Mouse (Mus musculus): ENCODE measurements around the gene Retsat.

Gene Retsat

GRCm38 (mm10) chr6:72590111-72590510 is 8.2 kb upstream of the Retsat start:
- no peak for DNase-seq

- no peak for DNase-seq
Observed at GRCm38 (mm10) chr6:72593011-72593803, 5.1 kb upstream of the Retsat start.

DNA sequence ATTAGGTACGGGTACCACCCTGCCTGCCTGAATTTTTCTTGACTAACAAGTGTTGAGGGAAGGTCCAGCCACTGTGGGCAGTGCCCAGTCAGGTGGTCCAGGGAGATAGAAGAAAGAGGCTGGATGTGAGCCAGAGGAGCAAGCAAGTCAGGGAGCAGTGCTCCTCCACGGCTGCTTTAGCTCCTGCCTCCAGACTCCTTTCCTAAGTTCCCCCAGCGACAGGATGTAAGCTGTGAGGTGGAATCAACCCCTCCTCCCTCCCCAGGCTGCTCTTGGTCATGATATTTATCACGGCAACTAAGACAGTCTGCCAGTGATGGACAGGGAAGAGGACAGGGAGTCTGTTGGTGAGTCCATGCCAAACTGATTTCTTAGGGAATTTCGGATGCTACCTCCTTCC is 4.4 kb upstream of the Retsat start:
- no peak for DNase-seq

GRCm38 (mm10) chr6:72597083-72597874 is 996 bp upstream of the Retsat start:
- DNase-seq = no peak

GRCm38 (mm10) chr6:72598791-72599557 is 699 bp downstream of the Retsat start:
- peak in 1 of 2 experiments; percentile 28 for DNase-seq

- no peak for DNase-seq
Observed at GRCm38 (mm10) chr6:72600216-72600615, 1.9 kb downstream of the Retsat start.

DNA sequence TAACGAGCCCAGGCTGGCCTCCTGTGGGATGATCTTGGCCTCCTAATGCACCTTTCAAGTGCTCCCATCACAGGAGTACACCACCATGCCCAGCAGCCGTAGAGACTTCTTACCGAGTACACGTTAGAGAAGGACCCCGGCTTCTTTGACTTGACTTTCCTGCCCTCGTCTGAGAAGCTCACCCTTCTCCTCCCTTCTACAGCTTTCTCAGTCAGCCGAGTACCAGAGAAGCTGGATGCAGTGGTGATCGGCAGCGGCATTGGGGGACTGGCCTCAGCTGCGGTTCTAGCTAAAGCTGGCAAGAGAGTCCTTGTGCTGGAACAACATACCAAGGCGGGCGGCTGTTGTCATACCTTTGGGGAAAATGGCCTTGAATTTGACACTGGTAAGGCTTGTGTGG is 2.5 kb downstream of the Retsat start:
- DNase-seq = no peak

DNA sequence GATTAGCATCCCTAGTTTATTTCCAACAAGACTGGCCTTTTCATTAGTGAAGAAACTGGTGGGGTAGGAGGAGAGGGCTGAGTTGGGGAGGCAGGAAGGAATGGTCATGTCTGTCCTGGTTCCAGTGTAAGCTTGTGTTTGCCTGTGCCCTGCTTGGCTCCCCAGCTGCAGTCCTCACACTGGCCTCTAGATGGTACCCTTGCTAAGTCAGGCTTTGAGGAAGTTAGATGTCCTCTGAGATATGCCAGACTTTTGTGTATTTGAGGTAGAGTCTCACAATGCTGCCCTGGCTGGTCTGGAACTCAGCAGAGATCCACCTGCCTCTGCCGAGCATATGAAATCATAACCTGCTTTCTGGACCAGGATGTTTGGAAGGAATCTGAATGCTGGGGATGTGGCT is 3.5 kb downstream of the Retsat start:
- peak; percentile 76 to 82 for DNase-seq

GRCm38 (mm10) chr6:72604066-72604465 is 5.8 kb downstream of the Retsat start:
- no peak for DNase-seq

- no peak for DNase-seq
Observed at GRCm38 (mm10) chr6:72607060-72607459, 8.8 kb downstream of the Retsat start.

DNA sequence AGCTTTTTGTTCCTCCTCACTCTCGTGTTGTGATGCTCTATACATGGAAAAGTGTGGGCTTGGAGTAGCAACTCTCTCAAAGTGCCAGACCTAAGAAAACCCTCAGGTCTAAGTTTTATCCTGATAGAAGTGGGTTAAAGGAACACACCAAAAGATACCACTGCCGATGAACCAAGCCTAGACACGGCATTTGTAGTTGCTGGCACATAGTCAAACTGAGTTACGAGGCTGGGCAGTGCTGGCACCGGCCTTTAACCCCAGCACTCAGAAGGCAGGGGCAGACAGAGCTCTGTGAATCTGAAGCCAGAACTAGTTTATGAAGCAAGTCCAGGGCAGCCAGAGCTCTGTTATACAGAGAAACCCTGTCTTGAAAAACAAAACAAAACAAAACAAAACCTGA is 9.4 kb downstream of the Retsat start:
- no peak for DNase-seq

DNA sequence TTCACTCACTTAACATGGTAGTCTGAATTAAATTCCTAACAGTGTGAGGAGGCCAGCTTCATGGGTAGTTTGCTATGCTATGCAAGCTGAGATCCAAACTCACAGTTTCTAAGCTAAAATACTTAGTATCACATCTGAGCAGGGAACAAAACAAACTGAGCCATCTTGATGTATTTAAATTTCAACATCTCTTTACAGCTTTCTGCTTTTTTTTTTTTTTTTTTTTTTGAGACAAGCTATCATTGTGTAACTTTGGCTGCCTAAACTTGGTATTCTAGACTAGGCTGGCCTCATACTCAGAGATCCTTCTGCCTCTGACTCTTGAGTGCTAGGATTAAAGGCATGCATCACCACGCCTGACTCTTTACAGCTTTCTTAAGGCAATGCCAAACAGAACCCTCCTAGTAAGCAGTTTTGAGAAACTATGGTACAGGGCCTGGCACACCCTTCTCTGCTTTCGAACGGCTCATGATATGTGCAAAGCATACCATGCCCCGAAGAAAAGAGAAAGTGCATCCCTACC is 10.4 kb downstream of the Retsat start:
- DNase-seq = no peak

- no peak for DNase-seq
Observed at GRCm38 (mm10) chr6:72610261-72610660, 12.0 kb downstream of the Retsat start.

- no peak for DNase-seq
Observed at GRCm38 (mm10) chr6:72615151-72615550, 16.9 kb downstream of the Retsat start.

DNA sequence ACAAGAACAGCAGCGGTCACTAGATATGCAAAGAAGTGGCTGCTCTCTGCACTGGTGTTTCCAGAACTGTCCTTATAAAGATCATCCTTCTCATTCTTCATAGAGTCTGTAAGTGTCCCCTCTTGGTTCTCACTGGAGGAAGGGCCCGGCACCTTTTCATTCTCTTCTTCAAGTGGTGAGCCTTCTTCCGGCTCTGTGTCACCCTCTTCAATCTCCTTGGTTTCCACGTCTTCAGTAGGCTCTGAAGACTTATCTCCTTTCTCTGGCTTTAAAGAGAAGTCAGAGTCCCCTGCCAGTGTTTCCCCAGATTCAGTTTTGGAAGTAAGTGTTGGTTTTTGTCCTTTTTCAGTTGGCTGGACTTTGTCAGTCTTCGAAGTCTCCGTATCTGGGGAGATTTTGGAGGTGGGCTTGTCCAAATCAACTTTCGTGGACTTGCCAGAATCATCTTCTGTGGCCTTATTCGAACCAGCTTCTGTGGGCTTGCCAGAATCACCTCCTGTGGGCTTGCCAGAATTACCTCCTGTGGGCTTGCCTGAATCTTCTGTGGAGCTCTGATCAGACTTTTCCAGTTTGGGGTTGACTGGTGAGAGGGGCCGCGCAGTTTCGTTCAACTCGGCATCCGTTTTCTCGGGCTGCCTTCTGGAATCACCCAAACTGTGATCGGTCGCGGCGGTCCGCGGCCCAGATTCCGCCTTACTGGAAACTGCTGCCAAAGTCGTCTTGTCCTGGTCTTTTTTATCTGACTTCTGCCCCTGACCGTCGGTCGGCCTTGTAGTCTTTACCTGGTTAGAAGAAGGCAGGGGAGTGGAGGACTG is 17.5 kb downstream of the Retsat start:
- DNase-seq = no peak

DNA sequence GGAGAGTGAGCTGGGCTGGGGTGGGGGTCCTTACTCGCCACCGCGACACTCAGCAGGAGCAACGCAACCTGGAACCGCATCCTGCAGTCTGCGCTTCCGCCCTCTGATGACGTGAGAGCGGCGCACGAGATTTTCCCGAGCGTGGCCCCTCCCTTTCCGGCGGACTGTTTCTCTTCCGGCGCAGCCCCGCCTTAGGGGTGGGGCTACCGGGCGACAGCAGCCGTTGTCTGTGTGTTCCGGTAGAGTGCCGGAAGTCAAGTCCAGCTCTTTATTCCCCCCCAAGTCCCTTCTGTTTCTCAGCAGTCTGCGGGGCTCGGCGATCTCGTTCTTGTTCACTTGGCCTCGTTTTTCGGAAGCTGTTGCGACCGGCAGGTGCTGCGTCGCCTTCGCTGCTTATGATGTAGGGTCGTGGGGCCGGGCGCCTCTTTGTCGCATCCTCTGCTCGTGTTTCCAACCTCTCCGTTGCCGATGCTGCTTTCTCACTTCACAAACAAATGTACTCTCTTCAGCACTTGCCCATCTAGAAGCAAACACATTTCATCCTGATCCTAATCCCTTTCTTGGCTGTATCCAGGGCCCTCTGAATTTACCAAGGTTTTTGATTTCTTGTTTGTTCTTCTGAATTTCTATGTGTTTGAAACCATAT is 18.5 kb downstream of the Retsat start, which contains the start of gene Tgoln1:
Gene Tgoln1 (minus strand): TSS at position 358 of the 646 bp plus-strand sequence.
- DNase-seq = peak; percentile 89 to 93

GRCm38 (mm10) chr6:72619734-72620532 is 21.7 kb downstream of the Retsat start:
- no peak for DNase-seq

DNA sequence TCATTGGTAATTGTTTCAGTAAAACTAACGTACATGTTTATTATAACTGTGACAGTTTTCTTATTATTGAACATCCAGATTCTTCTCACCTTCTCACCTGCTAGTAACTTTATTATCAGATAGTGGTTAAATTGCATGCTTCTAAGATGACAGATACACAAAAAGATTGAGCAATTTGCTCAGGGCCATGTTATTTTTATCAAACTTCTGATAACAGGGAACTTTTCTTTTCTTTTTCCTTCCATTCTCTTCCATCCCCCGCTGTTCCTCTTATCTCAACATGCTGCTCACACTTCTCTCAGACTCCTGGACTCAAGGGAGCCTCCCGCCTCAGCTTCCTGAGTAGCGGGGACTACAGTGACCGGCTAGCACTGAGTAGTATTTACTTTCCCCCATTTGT is 22.6 kb downstream of the Retsat start:
- no peak for DNase-seq

GRCm38 (mm10) chr6:72622917-72623316 is 24.6 kb downstream of the Retsat start:
- no peak for DNase-seq

- no peak for DNase-seq
Observed at GRCm38 (mm10) chr6:72623661-72624402, 25.6 kb downstream of the Retsat start.
